Mouse (Mus musculus) intestine, embryonic 14.5 days (tissue): Measurements from ENCODE around the gene Crim1. TPM values are rescaled to one million over a fixed set of nuclear protein-coding genes. Genes with fewer than 3 reads are reported as not detected.

Source experiments
- ATAC-seq: fragments of 200-750 bp; cut with Nextera tagmentation; replicated peaks from 2 replicates; pipeline ENCODE4 v1.8.0; 2017; ENCODE audit warnings: low read depth, moderate number of reproducible peaks, moderate TSS enrichment, moderate library complexity; ENCODE audit not compliant: low FRiP score, low TSS enrichment
- DNase-seq: peaks from one replicate; pipeline ENCODE4 v3.0.0-alpha.2; 2018; ENCODE audit warnings: low spot score
- H3K27ac ChIP-seq: fragments of 300-500 bp; sonication (generic); 2 replicates; pipeline ENCODE4 v1.5.1; 2014; ENCODE audit warnings: low read depth, mild to moderate bottlenecking, control low read depth
- H3K27me3 ChIP-seq: fragments of 300-500 bp; sonication (generic); replicated peaks from 2 replicates; pipeline ENCODE4 v1.6.1; 2014; ENCODE audit warnings: low read length, control low read depth; ENCODE audit not compliant: control insufficient read depth, insufficient read depth
- H3K36me3 ChIP-seq: fragments of 300-500 bp; sonication (generic); 2 replicates; pipeline ENCODE4 v1.6.1; 2014; ENCODE audit warnings: low read length, control low read depth; ENCODE audit not compliant: control insufficient read depth, insufficient read depth
- H3K4me1 ChIP-seq: fragments of 300-500 bp; sonication (generic); replicated peaks from 2 replicates; pipeline ENCODE4 v1.6.1; 2014; ENCODE audit warnings: low read length, control low read depth, mixed read lengths; ENCODE audit not compliant: control insufficient read depth, insufficient read depth
- H3K4me2 ChIP-seq: fragments of 300-500 bp; sonication (generic); 2 replicates; pipeline ENCODE4 v1.6.1; 2014; ENCODE audit warnings: low read length
- H3K4me3 ChIP-seq: fragments of 300-500 bp; sonication (generic); 2 replicates; pipeline ENCODE4 v1.5.1; 2014; ENCODE audit warnings: low read depth, low read length, control low read depth, mixed read lengths
- H3K9ac ChIP-seq: fragments of 300-500 bp; sonication (generic); 2 replicates; pipeline ENCODE4 v1.6.1; 2014; ENCODE audit warnings: mild to moderate bottlenecking, low read length
- H3K9me3 ChIP-seq: fragments of 300-500 bp; sonication (generic); 2 replicates; pipeline ENCODE4 v1.6.1; 2016; ENCODE audit warnings: low read length, control low read depth; ENCODE audit not compliant: control insufficient read depth
- WGBS: fragments of 180-500 bp; shearing (Covaris S2); extraction: QIAGEN DNeasy Blood & Tissue Kit; methylation state at CpG from one replicate; pipeline ENCODE4 v1.1.7; 2014; 5-methylcytosine and 5-hydroxymethylcytosine counted together
- polyA plus RNA-seq: library from polyadenylated mRNA; unstranded; fragments of >200 nt; fragmentation: Nextera tagmentation; extraction: Ambion mirVana; gene quantifications from 2 replicates; pipeline ENCODE4 v1.2.1, GENCODE M21; 2014

Crim1 gene
- polyA plus RNA-seq, 1 experiment from 2014 or later, result 6.1 TPM

GRCm38 (mm10) chr17:78274609-78275506 is 74.8 kb downstream of the Crim1 start:
- 75% methylated on average over 7 of the region's 7 CpGs for WGBS
- Histone ChIP-seq H3K9ac (no peak overlapping the region), H3K27me3 (no peaks in the 10 kb centered on the region), H3K4me3 (no peak overlapping the region), H3K9me3 (no peaks in the 10 kb centered on the region), H3K36me3 (no peaks in the 10 kb centered on the region), H3K4me1 (peaks cover 18% of the 10 kb centered on the region), H3K27ac (no peak overlapping the region), H3K4me2 (no peak overlapping the region)
- DNase-seq, result no peak
- no peak for ATAC-seq

GRCm38 (mm10) chr17:78275507-78275813 is 75.4 kb downstream of the Crim1 start:
- Histone ChIP-seq H3K36me3 (no peaks in the 10 kb centered on the region), H3K27me3 (no peaks in the 10 kb centered on the region), H3K4me1 (peaks cover 21% of the 10 kb centered on the region), H3K4me2 (no peak overlapping the region), H3K9me3 (no peaks in the 10 kb centered on the region), H3K4me3 (no peak overlapping the region), H3K27ac (no peak overlapping the region), H3K9ac (no peak overlapping the region)
- DNase-seq (no peak), ATAC-seq (no peak)
- WGBS, result 57% methylated on average over 4 of the region's 4 CpGs

GRCm38 (mm10) chr17:78279191-78279590 is 79.1 kb downstream of the Crim1 start:
- Histone ChIP-seq H3K4me2 (no peak overlapping the region), H3K27me3 (no peaks in the 10 kb centered on the region), H3K4me3 (no peak overlapping the region), H3K36me3 (peaks cover 12% of the 10 kb centered on the region; the same call in 1 of the 2 replicates), H3K27ac (no peak overlapping the region), H3K4me1 (peaks cover 6% of the 10 kb centered on the region; the same call in 1 of the 2 replicates), H3K9ac (no peak overlapping the region), H3K9me3 (no peaks in the 10 kb centered on the region)
- 84% methylated on average over 12 of the region's 12 CpGs for WGBS
- ATAC-seq (no peak), DNase-seq (no peak)

GRCm38 (mm10) chr17:78280991-78281712 is 81.1 kb downstream of the Crim1 start:
- DNase-seq, result no peak
- Histone ChIP-seq H3K4me3 (no peak overlapping the region), H3K4me1 (peaks cover 6% of the 10 kb centered on the region; the same call in 1 of the 2 replicates), H3K27ac (no peak overlapping the region), H3K27me3 (no peaks in the 10 kb centered on the region), H3K36me3 (peaks cover 12% of the 10 kb centered on the region; the same call in 1 of the 2 replicates), H3K9me3 (no peaks in the 10 kb centered on the region), H3K9ac (no peak overlapping the region), H3K4me2 (no peak overlapping the region)
- WGBS, result 57% methylated on average over 18 of the region's 18 CpGs
- ATAC-seq, result no peak

GRCm38 (mm10) chr17:78283271-78283992 is 83.4 kb downstream of the Crim1 start:
- DNase-seq (no peak), ATAC-seq (no peak)
- 85% methylated on average over 11 of the region's 11 CpGs for WGBS
- Histone ChIP-seq H3K4me2 (no peak overlapping the region), H3K9me3 (no peaks in the 10 kb centered on the region), H3K27ac (no peak overlapping the region), H3K4me1 (peaks cover 6% of the 10 kb centered on the region; the same call in 1 of the 2 replicates), H3K27me3 (no peaks in the 10 kb centered on the region), H3K9ac (no peak overlapping the region), H3K36me3 (peaks cover 12% of the 10 kb centered on the region; the same call in 1 of the 2 replicates), H3K4me3 (no peak overlapping the region)

GRCm38 (mm10) chr17:78286021-78286420 is 86.0 kb downstream of the Crim1 start:
- Histone ChIP-seq H3K27ac (no peak overlapping the region), H3K4me3 (no peak overlapping the region), H3K27me3 (no peaks in the 10 kb centered on the region), H3K4me2 (no peak overlapping the region), H3K9ac (no peak overlapping the region), H3K4me1 (0 out of 2 replicates have a peak, but pooled peaks cover 3% of the 10 kb centered on the region), H3K36me3 (peaks cover 12% of the 10 kb centered on the region; the same call in 1 of the 2 replicates), H3K9me3 (no peaks in the 10 kb centered on the region)
- WGBS, result 84% methylated on average over 13 of the region's 13 CpGs
- ATAC-seq (no peak), DNase-seq (no peak)

GRCm38 (mm10) chr17:78287391-78287790 is 87.3 kb downstream of the Crim1 start:
- 50% methylated on average over 2 of the region's 2 CpGs for WGBS
- H3K4me3 ChIP-seq, result no peak overlapping the region
- no peaks in the 10 kb centered on the region for H3K27me3 ChIP-seq
- H3K9me3 ChIP-seq, result no peaks in the 10 kb centered on the region
- no peak overlapping the region for H3K4me2 ChIP-seq
- H3K9ac ChIP-seq, result no peak overlapping the region
- ATAC-seq (no peak), DNase-seq (no peak)
- H3K36me3 ChIP-seq, result peaks cover 8% of the 10 kb centered on the region; the same call in 1 of the 2 replicates
- no peaks in the 10 kb centered on the region for H3K4me1 ChIP-seq
- H3K27ac ChIP-seq, result no peak overlapping the region

- H3K4me3 ChIP-seq, result no peak overlapping the region
- H3K27ac ChIP-seq, result no peak overlapping the region
- no peaks in the 10 kb centered on the region for H3K4me1 ChIP-seq
- no peaks in the 10 kb centered on the region; the same call in 1 of the 2 replicates for H3K36me3 ChIP-seq
- no peak overlapping the region for H3K4me2 ChIP-seq
- ATAC-seq (no peak), DNase-seq (no peak)
- H3K27me3 ChIP-seq, result no peaks in the 10 kb centered on the region
- H3K9me3 ChIP-seq, result no peaks in the 10 kb centered on the region
- H3K9ac ChIP-seq, result no peak overlapping the region
- 91% methylated on average over 6 of the region's 6 CpGs for WGBS
These were observed 90.3 kb downstream of the Crim1 start for GRCm38 (mm10) chr17:78290153-78290876.
